Mouse (Mus musculus) liver, embryonic 14.5 days (tissue): Measurements from ENCODE around the gene Mdm2. TPM values are rescaled to one million over a fixed set of nuclear protein-coding genes. Genes with fewer than 3 reads are reported as not detected.

Experiments used
- ATAC-seq: fragments of 200-750 bp; cut with Nextera tagmentation; 2 replicates; pipeline ENCODE4 v1.8.0; 2017; ENCODE audit warnings: moderate number of reproducible peaks, mild to moderate bottlenecking, moderate library complexity; ENCODE audit not compliant: insufficient read depth
- DNase-seq, 3 experiments: peaks; one replicate each; pipeline ENCODE4 v3.0.0-alpha.2; 2012 to 2013; ENCODE audit warnings: low read depth in 3 of 3, low spot score in 3 of 3
- H3K27ac ChIP-seq: fragments of 300-500 bp; sonication (generic); 2 replicates; pipeline ENCODE4 v1.5.1; 2014; ENCODE audit warnings: moderate library complexity, mild to moderate bottlenecking, control low read depth, inconsistent platforms
- H3K27me3 ChIP-seq: fragments of 300-500 bp; sonication (generic); 2 replicates; pipeline ENCODE4 v1.6.1; 2014; ENCODE audit warnings: mild to moderate bottlenecking, low read length, moderate library complexity; ENCODE audit not compliant: control insufficient read depth, insufficient read depth
- H3K36me3 ChIP-seq: fragments of 300-500 bp; sonication (generic); replicated peaks from 2 replicates; pipeline ENCODE4 v1.6.1; 2014; ENCODE audit warnings: low read depth; ENCODE audit not compliant: control insufficient read depth, insufficient read depth
- H3K4me1 ChIP-seq, 2 experiments: fragments of 200-500 bp in 1 of 2; fragments of 300-500 bp in 1 of 2; sonication (generic) in 1 of 2; replicated peaks; 2 replicates each; pipeline ENCODE4 v1.6.1; 2012 to 2014; ENCODE audit warnings: antibody characterized with exemption in 1 of 2, inconsistent platforms in 1 of 2, low read length in 1 of 2; ENCODE audit not compliant: control insufficient read depth in 2 of 2, insufficient read depth in 2 of 2
- H3K4me2 ChIP-seq: fragments of 300-500 bp; sonication (generic); 2 replicates; pipeline ENCODE4 v1.6.1; 2014; ENCODE audit warnings: low read depth, mild to moderate bottlenecking, control low read depth, moderate library complexity
- H3K4me3 ChIP-seq, 2 experiments: fragments of 200-500 bp in 1 of 2; fragments of 300-500 bp in 1 of 2; sonication (generic) in 1 of 2; 2 replicates each; pipeline ENCODE4 v1.5.1; 2012 to 2014; ENCODE audit warnings: low read depth in 2 of 2, low read length in 2 of 2, mild to moderate bottlenecking in 2 of 2, control low read depth in 1 of 2, inconsistent platforms in 1 of 2, moderate library complexity in 1 of 2; ENCODE audit not compliant: insufficient read depth in 1 of 2
- H3K9ac ChIP-seq: fragments of 300-500 bp; sonication (generic); replicated peaks from 2 replicates; pipeline ENCODE4 v1.6.1; 2014; ENCODE audit warnings: mild to moderate bottlenecking, control low read depth, moderate library complexity
- H3K9me3 ChIP-seq: fragments of 300-500 bp; sonication (generic); 2 replicates; pipeline ENCODE4 v1.6.1; 2016; ENCODE audit warnings: low read length, mixed read lengths; ENCODE audit not compliant: control insufficient read depth
- CTCF ChIP-seq: IDR thresholded peaks from 2 replicates; pipeline ENCODE4 v1.5.1; 2016; ENCODE audit warnings: antibody characterized with exemption, low read depth, control low read depth
- EP300 ChIP-seq: IDR thresholded peaks from 2 replicates; pipeline ENCODE4 v1.6.1; 2016; ENCODE audit warnings: antibody characterized with exemption, low read depth
- WGBS: fragments of 180-500 bp; shearing (Covaris S2); extraction: QIAGEN DNeasy Blood & Tissue Kit; methylation state at CpG from one replicate; pipeline ENCODE4 v1.1.7; 2014; ENCODE audit not compliant: insufficient replicate concordance; 5-methylcytosine and 5-hydroxymethylcytosine counted together
- polyA plus RNA-seq, 2 experiments: library from polyadenylated mRNA; depleted of rRNA in 1 of 2; stranded (reverse) in 1 of 2; unstranded in 1 of 2; fragments of >200 nt; fragmentation: Nextera tagmentation in 1 of 2; extraction: Ambion mirVana in 1 of 2; gene quantifications; 2 replicates each; pipeline versions ENCODE4 v1.2.1 to v1.2.3; 2012 to 2014

The Mdm2 gene
- polyA plus RNA-seq, 2 experiments = 12.8 to 20.0 TPM

- 84% methylated on average over 6 of the region's 6 CpGs for WGBS
- H3K4me1 ChIP-seq = no peaks in the 10 kb centered on the region
Observed at GRCm38 (mm10) chr10:117701034-117701829, 9.3 kb downstream of the Mdm2 start.

GRCm38 (mm10) chr10:117700450-117700849 lies 10.1 kb downstream of the Mdm2 start:
- H3K9ac ChIP-seq = no peak overlapping the region
- H3K4me1 ChIP-seq = no peaks in the 10 kb centered on the region
- H3K27me3 ChIP-seq = no peaks in the 10 kb centered on the region
- DNase-seq (no peak), ATAC-seq (no peak)
- no peak overlapping the region for H3K4me3 ChIP-seq
- 82% methylated on average over 1 of the region's 1 CpGs for WGBS
- H3K36me3 ChIP-seq = peaks cover 89% of the 10 kb centered on the region
- no peak for TF ChIP-seq CTCF
- TF ChIP-seq EP300 = no peak
- H3K27ac ChIP-seq = no peak overlapping the region
- peaks cover 3% of the 10 kb centered on the region for H3K9me3 ChIP-seq
- no peak overlapping the region for H3K4me2 ChIP-seq

More at GRCm38 (mm10) chr10:117701034-117701829, 9.3 kb downstream of the Mdm2 start:
- H3K4me3 ChIP-seq = no peak overlapping the region
- no peak overlapping the region for H3K9ac ChIP-seq
- peaks cover 85% of the 10 kb centered on the region for H3K36me3 ChIP-seq
- H3K4me2 ChIP-seq = no peak overlapping the region
- ATAC-seq (no peak), DNase-seq (no peak)
- TF ChIP-seq EP300 = no peak
- no peak for TF ChIP-seq CTCF
- no peaks in the 10 kb centered on the region for H3K27me3 ChIP-seq
- no peak overlapping the region for H3K27ac ChIP-seq
- H3K9me3 ChIP-seq = peaks cover 3% of the 10 kb centered on the region

- WGBS = 91% methylated on average over 4 of the region's 4 CpGs
- no peaks in the 10 kb centered on the region for H3K27me3 ChIP-seq
Observed at GRCm38 (mm10) chr10:117699914-117700313, 10.6 kb downstream of the Mdm2 start.

GRCm38 (mm10) chr10:117698313-117699138 lies 12.0 kb downstream of the Mdm2 start:
- Histone ChIP-seq H3K4me2 (no peak overlapping the region), H3K9ac (no peak overlapping the region), H3K27me3 (no peaks in the 10 kb centered on the region), H3K36me3 (peaks cover 88% of the 10 kb centered on the region), H3K4me3 (no peak overlapping the region), H3K27ac (no peak overlapping the region), H3K9me3 (peaks cover 3% of the 10 kb centered on the region), H3K4me1 (no peaks in the 10 kb centered on the region)
- ATAC-seq = no peak
- TF ChIP-seq EP300 (no peak), CTCF (no peak)
- WGBS = 89% methylated on average over 10 of the region's 10 CpGs
- DNase-seq = no peak

More at GRCm38 (mm10) chr10:117699914-117700313, 10.6 kb downstream of the Mdm2 start:
- no peak overlapping the region for H3K27ac ChIP-seq
- H3K4me3 ChIP-seq = no peak overlapping the region
- H3K9me3 ChIP-seq = peaks cover 3% of the 10 kb centered on the region
- no peak overlapping the region for H3K4me2 ChIP-seq
- no peak for TF ChIP-seq EP300
- TF ChIP-seq CTCF = no peak
- no peak for DNase-seq
- no peak overlapping the region for H3K9ac ChIP-seq
- no peak for ATAC-seq
- H3K4me1 ChIP-seq = no peaks in the 10 kb centered on the region
- H3K36me3 ChIP-seq = peaks cover 89% of the 10 kb centered on the region
